Mouse (Mus musculus) kidney, adult 2 months (tissue): ENCODE results near the gene Dok5. TPM values are rescaled to one million over a fixed set of nuclear protein-coding genes. Genes with fewer than 3 reads are reported as not detected.

Experiments
- DNase-seq: peaks from one replicate; pipeline ENCODE4 v3.0.0; 2021
- H3K27ac ChIP-seq: fragments of 200-500 bp; 2 replicates; pipeline ENCODE4 v1.5.1; 2012; ENCODE audit warnings: low read depth, low read length, control low read depth, inconsistent platforms; ENCODE audit not compliant: insufficient read depth
- H3K27me3 ChIP-seq: fragments of 200-500 bp; replicated peaks from 2 replicates; pipeline ENCODE4 v1.6.1; 2012; ENCODE audit warnings: mild to moderate bottlenecking, moderate library complexity, low read length, inconsistent platforms; ENCODE audit not compliant: control insufficient read depth, insufficient read depth
- H3K36me3 ChIP-seq: fragments of 200-500 bp; 2 replicates; pipeline ENCODE4 v1.6.1; 2012; ENCODE audit warnings: mild to moderate bottlenecking, moderate library complexity, low read length, inconsistent platforms; ENCODE audit not compliant: control insufficient read depth, insufficient read depth
- H3K4me1 ChIP-seq: fragments of 200-500 bp; 2 replicates; pipeline ENCODE4 v1.6.1; 2011; ENCODE audit warnings: low read length; ENCODE audit not compliant: control insufficient read depth, insufficient read depth
- H3K4me3 ChIP-seq: fragments of 200-500 bp; 2 replicates; pipeline ENCODE4 v1.5.1; 2011; ENCODE audit warnings: mild to moderate bottlenecking, low read depth, low read length, control low read depth; ENCODE audit not compliant: insufficient read depth
- CTCF ChIP-seq: fragments of 200-500 bp; conservative IDR thresholded peaks from 2 replicates; pipeline ENCODE4 v1.5.1; 2011; ENCODE audit warnings: low read depth, mild to moderate bottlenecking, control low read depth, low read length, moderate library complexity, mixed read lengths; ENCODE audit not compliant: insufficient read depth, insufficient read length
- POLR2A ChIP-seq: fragments of 200-500 bp; IDR thresholded peaks from one replicate; pipeline ENCODE4 v1.6.1; 2011; ENCODE audit warnings: low read depth, low read length, control low read depth
- WGBS: fragments of 180-500 bp; shearing (Covaris S2); methylation state at CpG from one replicate; pipeline ENCODE4 v1.1.7; 2018; 5-methylcytosine and 5-hydroxymethylcytosine counted together
- polyA plus RNA-seq: library from polyadenylated mRNA; depleted of rRNA; stranded (reverse); fragments of >200 nt; gene quantifications from 2 replicates; pipeline ENCODE4 v1.2.3, GENCODE M21; 2012

Dok5 gene
- polyA plus RNA-seq, 1 experiment: 0.16 TPM

GRCm38 (mm10) chr2:170755817-170756216, 24.2 kb downstream of the Dok5 start:
- Histone ChIP-seq H3K27ac (no peak overlapping the region), H3K36me3 (no peaks in the 10 kb centered on the region), H3K27me3 (no peaks in the 10 kb centered on the region), H3K4me3 (no peak overlapping the region), H3K4me1 (no peaks in the 10 kb centered on the region)
- WGBS: 65% methylated on average over 2 of the region's 2 CpGs
- no peak for DNase-seq
- TF ChIP-seq CTCF (no peak), POLR2A (no peak)

GRCm38 (mm10) chr2:170756667-170757066, 25.1 kb downstream of the Dok5 start:
- Histone ChIP-seq H3K27ac (no peak overlapping the region), H3K4me1 (no peaks in the 10 kb centered on the region), H3K27me3 (no peaks in the 10 kb centered on the region), H3K4me3 (no peak overlapping the region), H3K36me3 (no peaks in the 10 kb centered on the region)
- no peak for TF ChIP-seq CTCF
- no peak for TF ChIP-seq POLR2A
- DNase-seq: no peak
- WGBS: 82% methylated on average over 7 of the region's 7 CpGs

- no peak for DNase-seq
- WGBS: 66% methylated on average over 14 of the region's 14 CpGs
- Histone ChIP-seq H3K4me3 (no peak overlapping the region), H3K27ac (no peak overlapping the region), H3K36me3 (no peaks in the 10 kb centered on the region), H3K4me1 (no peaks in the 10 kb centered on the region), H3K27me3 (no peaks in the 10 kb centered on the region)
- TF ChIP-seq CTCF (no peak), POLR2A (no peak)
Observed at GRCm38 (mm10) chr2:170757228-170757875, 25.7 kb downstream of the Dok5 start.

- 80% methylated on average over 5 of the region's 5 CpGs for WGBS
- H3K36me3 ChIP-seq: no peaks in the 10 kb centered on the region
- H3K4me1 ChIP-seq: no peaks in the 10 kb centered on the region
- H3K27ac ChIP-seq: no peak overlapping the region
- TF ChIP-seq CTCF (no peak), POLR2A (no peak)
- no peak overlapping the region for H3K4me3 ChIP-seq
- no peak for DNase-seq
- H3K27me3 ChIP-seq: no peaks in the 10 kb centered on the region
Observed at GRCm38 (mm10) chr2:170758201-170758600, 26.6 kb downstream of the Dok5 start.

DNA sequence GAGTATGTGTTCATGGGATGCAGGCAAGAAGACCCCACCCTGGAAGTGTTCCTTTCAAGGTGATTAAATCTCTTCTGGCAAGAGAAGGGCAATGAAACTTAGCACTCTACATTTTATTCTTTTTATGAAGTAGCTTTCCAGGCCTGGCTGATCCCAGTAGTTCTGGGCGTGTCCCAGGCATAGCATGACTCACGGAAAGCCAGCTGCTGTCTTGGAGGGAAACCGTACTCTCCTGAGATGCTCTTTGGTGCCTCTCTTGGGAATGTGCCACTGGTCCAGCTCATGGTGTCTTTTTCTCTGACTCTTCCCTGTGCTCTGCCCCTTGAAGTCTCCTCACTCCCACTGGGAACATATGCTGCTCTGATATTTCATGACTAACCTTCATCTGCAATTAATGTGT, 33.1 kb downstream of the Dok5 start:
- no peaks in the 10 kb centered on the region for H3K36me3 ChIP-seq
- no peaks in the 10 kb centered on the region for H3K4me1 ChIP-seq
- TF ChIP-seq CTCF: no peak
- no peak for TF ChIP-seq POLR2A
- H3K27ac ChIP-seq: no peak overlapping the region
- H3K4me3 ChIP-seq: no peak overlapping the region
- DNase-seq: no peak
- WGBS: 68% methylated on average over 3 of the region's 3 CpGs
- no peaks in the 10 kb centered on the region for H3K27me3 ChIP-seq

GRCm38 (mm10) chr2:170767243-170767642, 35.6 kb downstream of the Dok5 start:
- no peaks in the 10 kb centered on the region for H3K4me1 ChIP-seq
- DNase-seq: no peak
- no peaks in the 10 kb centered on the region for H3K27me3 ChIP-seq
- H3K27ac ChIP-seq: no peak overlapping the region
- TF ChIP-seq CTCF (no peak), POLR2A (no peak)
- no peaks in the 10 kb centered on the region for H3K36me3 ChIP-seq
- no peak overlapping the region for H3K4me3 ChIP-seq
- WGBS: 68% methylated on average over 8 of the region's 8 CpGs

GRCm38 (mm10) chr2:170768699-170769098, 37.1 kb downstream of the Dok5 start:
- DNase-seq: no peak
- Histone ChIP-seq H3K27me3 (no peaks in the 10 kb centered on the region), H3K4me3 (no peak overlapping the region), H3K4me1 (no peaks in the 10 kb centered on the region), H3K36me3 (no peaks in the 10 kb centered on the region), H3K27ac (no peak overlapping the region)
- WGBS: 82% methylated on average over 6 of the region's 6 CpGs
- TF ChIP-seq CTCF (no peak), POLR2A (no peak)
